Mouse (Mus musculus): ENCODE measurements around the gene Pla2g2c.

DNA sequence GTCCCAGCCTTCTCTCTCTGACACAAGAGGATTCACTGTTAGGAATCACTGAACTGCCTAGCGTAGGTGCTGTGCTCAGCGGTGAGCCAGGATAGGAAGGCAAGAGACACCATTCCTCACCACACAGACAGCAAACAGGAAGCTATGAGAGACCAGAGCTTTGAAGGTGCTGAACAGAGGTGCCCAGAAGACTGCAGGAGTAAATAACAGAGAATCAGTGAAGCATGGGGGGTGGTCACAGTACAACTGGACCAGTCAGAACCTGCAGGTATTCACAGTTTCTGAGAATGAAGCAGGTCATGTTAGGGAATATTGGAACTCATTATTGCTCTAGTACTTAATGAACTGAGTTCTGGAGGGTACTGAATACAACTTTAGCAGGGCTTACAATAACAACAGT lies 26.3 kb upstream of the Pla2g2c start:
- TF ChIP-seq CTCF (IDR thresholded peaks at IDR 0.05; ENCODE audit: low read depth) (no peak), EP300 (IDR thresholded peaks at IDR 0.05; ENCODE audit: low read depth) (no peak)
